Mouse (Mus musculus) urinary bladder, adult 2 months (tissue): ENCODE measurements around the gene Gm11172. TPM values are rescaled to one million over a fixed set of nuclear protein-coding genes. Genes with fewer than 3 reads are reported as not detected.

Experiments
- polyA plus RNA-seq: library from polyadenylated mRNA; depleted of rRNA; stranded (reverse); fragments of >200 nt; gene quantifications from 2 replicates; pipeline ENCODE4 v1.2.3, GENCODE M21; 2012; rRNA removed

The Gm11172 gene
- polyA plus RNA-seq, 1 experiment, result not detected

Other genes with a start within 250 kb of the Gm11172 start
- 3.9 TPM in 2 replicates for gene Socs1, start 27.4 kb upstream of the Gm11172 start, polyA plus RNA-seq
- gene Tnp2, start 24.3 kb upstream of the Gm11172 start, polyA plus RNA-seq, result not detected in 2 replicates
- gene Prm3, start 22.0 kb upstream of the Gm11172 start, polyA plus RNA-seq, result not detected in 2 replicates
- gene Prm2, start 16.8 kb upstream of the Gm11172 start, polyA plus RNA-seq, result not detected in 2 replicates
- gene Prm1, start 7.1 kb upstream of the Gm11172 start, polyA plus RNA-seq, result not detected in 2 replicates
- gene Rmi2, start 22.1 kb downstream of the Gm11172 start, polyA plus RNA-seq, result 0.31 and 0.66 TPM in 2 replicates
- gene Snn, start 248.0 kb downstream of the Gm11172 start, polyA plus RNA-seq, result 17.6 and 22.5 TPM in 2 replicates